Mouse (Mus musculus) CH12.LX (cell line): Measurements from ENCODE around the gene Mrps7. TPM values are rescaled to one million over a fixed set of nuclear protein-coding genes. Genes with fewer than 3 reads are reported as not detected.

Experiments
- DNase-seq: peaks from one replicate; pipeline ENCODE4 v3.0.0-alpha.2; 2013; ENCODE audit errors: extremely low read depth
- H3K27ac ChIP-seq: 2 replicates; pipeline ENCODE4 v1.5.1; 2012; ENCODE audit warnings: low read depth, mild to moderate bottlenecking, control low read depth, moderate library complexity; ENCODE audit not compliant: insufficient read depth
- H3K27me3 ChIP-seq: replicated peaks from 2 replicates; pipeline ENCODE3; 2012; ENCODE audit warnings: inconsistent platforms
- H3K36me3 ChIP-seq, 2 experiments: replicated peaks in 1 of 2; 2 replicates each; pipeline versions ENCODE3 to v1.6.1; 2012; ENCODE audit warnings: inconsistent platforms in 1 of 2, low read length in 1 of 2, mild to moderate bottlenecking in 1 of 2, mixed read lengths in 1 of 2, moderate library complexity in 1 of 2; ENCODE audit not compliant: control insufficient read depth in 1 of 2, insufficient read depth in 1 of 2
- H3K4me1 ChIP-seq, 2 experiments: 2 replicates each; pipeline ENCODE4 v1.6.1; 2012; ENCODE audit warnings: inconsistent platforms in 1 of 2, moderate library complexity in 1 of 2; ENCODE audit not compliant: insufficient read depth in 2 of 2, control insufficient read depth in 1 of 2
- H3K4me2 ChIP-seq: 2 replicates; pipeline ENCODE4 v1.6.1; 2012; ENCODE audit warnings: low read depth, mild to moderate bottlenecking, control low read depth; ENCODE audit not compliant: poor library complexity, insufficient read depth, severe bottlenecking
- H3K4me3 ChIP-seq, 3 experiments: fragments of 150-350 bp in 1 of 3; sonication (generic) in 1 of 3; replicated peaks in 1 of 3; 2 replicates each; pipeline versions ENCODE3 to v1.5.1; 2011 to 2012; ENCODE audit warnings: low read depth in 2 of 3, low read length in 2 of 3, mild to moderate bottlenecking in 2 of 3, moderate library complexity in 2 of 3, control low read depth in 1 of 3, improper control_type of control experiment in 1 of 3, inconsistent platforms in 1 of 3, mixed read lengths in 1 of 3; ENCODE audit not compliant: poor library complexity in 1 of 3
- H3K79me2 ChIP-seq: replicated peaks from 2 replicates; pipeline ENCODE4 v1.6.1; 2012; ENCODE audit warnings: mild to moderate bottlenecking, moderate library complexity; ENCODE audit not compliant: control insufficient read depth, poor library complexity, insufficient read depth, severe bottlenecking; ENCODE audit errors: extremely low read depth
- H3K9ac ChIP-seq: 2 replicates; pipeline ENCODE4 v1.6.1; 2012; ENCODE audit warnings: low read depth, mild to moderate bottlenecking, control low read depth, moderate library complexity; ENCODE audit not compliant: insufficient read depth
- H3K9me3 ChIP-seq: replicated peaks from 2 replicates; pipeline ENCODE3; 2012; ENCODE audit warnings: low read length, inconsistent platforms, mixed read lengths
- BHLHE40 ChIP-seq: IDR thresholded peaks from 2 replicates; pipeline ENCODE4 v1.6.1; 2011; ENCODE audit warnings: mild to moderate bottlenecking, low read depth, low read length, improper control_type of control experiment
- CHD1 ChIP-seq: IDR thresholded peaks from 2 replicates; pipeline ENCODE4 v1.6.1; 2012; ENCODE audit warnings: low read depth, low read length, improper control_type of control experiment, inconsistent platforms
- CHD2 ChIP-seq: IDR thresholded peaks from 2 replicates; pipeline ENCODE4 v1.6.1; 2011; ENCODE audit warnings: low read length, improper control_type of control experiment
- CTCF ChIP-seq, 2 experiments: IDR thresholded peaks in 1 of 2; conservative IDR thresholded peaks in 1 of 2; 2 replicates each; pipeline ENCODE4 v1.5.1; 2011 to 2012; ENCODE audit warnings: low read depth in 2 of 2, low read length in 2 of 2, improper control_type of control experiment in 1 of 2, inconsistent platforms in 1 of 2, mild to moderate bottlenecking in 1 of 2, moderate library complexity in 1 of 2
- E2F4 ChIP-seq: IDR thresholded peaks from 2 replicates; pipeline ENCODE4 v1.6.1; 2011; ENCODE audit warnings: low read depth, low read length, improper control_type of control experiment; ENCODE audit not compliant: insufficient replicate concordance
- ELF1 ChIP-seq: IDR thresholded peaks from 2 replicates; pipeline ENCODE4 v1.6.1; 2014; ENCODE audit warnings: low read depth, mild to moderate bottlenecking, inconsistent platforms, low read length, improper control_type of control experiment
- EP300 ChIP-seq: IDR thresholded peaks from 2 replicates; pipeline ENCODE4 v1.6.1; 2011; ENCODE audit warnings: low read length, improper control_type of control experiment
- GABPA ChIP-seq: IDR thresholded peaks from 2 replicates; pipeline ENCODE4 v1.6.1; 2012; ENCODE audit warnings: low read depth, low read length, improper control_type of control experiment, inconsistent platforms; ENCODE audit not compliant: insufficient replicate concordance
- HCFC1 ChIP-seq: IDR thresholded peaks from 2 replicates; pipeline ENCODE4 v1.6.1; 2012; ENCODE audit warnings: low read depth, mild to moderate bottlenecking, inconsistent platforms, low read length, improper control_type of control experiment
- IRF4 ChIP-seq: IDR thresholded peaks from 2 replicates; pipeline ENCODE4 v1.6.1; 2014; ENCODE audit warnings: low read depth, mild to moderate bottlenecking, inconsistent platforms, low read length, improper control_type of control experiment
- JUN ChIP-seq: IDR thresholded peaks from 2 replicates; pipeline ENCODE4 v1.6.1; 2011; ENCODE audit warnings: low read depth, mild to moderate bottlenecking, low read length, improper control_type of control experiment, moderate library complexity; ENCODE audit not compliant: insufficient read depth
- JUND ChIP-seq: conservative IDR thresholded peaks from 2 replicates; pipeline ENCODE4 v1.6.1; 2011; ENCODE audit warnings: low read depth, low read length, improper control_type of control experiment
- MAFK ChIP-seq: IDR thresholded peaks from 2 replicates; pipeline ENCODE4 v1.6.1; 2011; ENCODE audit warnings: low read length, improper control_type of control experiment; ENCODE audit not compliant: insufficient replicate concordance
- MAX ChIP-seq: IDR thresholded peaks from 2 replicates; pipeline ENCODE4 v1.6.1; 2011; ENCODE audit warnings: low read length, improper control_type of control experiment
- MAZ ChIP-seq: IDR thresholded peaks from 2 replicates; pipeline ENCODE4 v1.6.1; 2012; ENCODE audit warnings: low read depth, mild to moderate bottlenecking, inconsistent platforms, low read length, improper control_type of control experiment, moderate library complexity
- MXI1 ChIP-seq: IDR thresholded peaks from 2 replicates; pipeline ENCODE4 v1.6.1; 2011; ENCODE audit warnings: mild to moderate bottlenecking, low read depth, low read length, improper control_type of control experiment
- MYC ChIP-seq: IDR thresholded peaks from 2 replicates; pipeline ENCODE4 v1.6.1; 2011; ENCODE audit warnings: low read depth, mild to moderate bottlenecking, improper control_type of control experiment, low read length
- NELFE ChIP-seq: IDR thresholded peaks from 2 replicates; pipeline ENCODE4 v1.6.1; 2011; ENCODE audit warnings: low read depth, low read length, improper control_type of control experiment
- NRF1 ChIP-seq: IDR thresholded peaks from 2 replicates; pipeline ENCODE4 v1.6.1; 2014; ENCODE audit warnings: low read depth, mild to moderate bottlenecking, inconsistent platforms, low read length, improper control_type of control experiment, moderate library complexity
- PAX5 ChIP-seq: IDR thresholded peaks from 2 replicates; pipeline ENCODE4 v1.6.1; 2012; ENCODE audit warnings: low read length, inconsistent platforms, mixed read lengths
- POLR2A ChIP-seq: IDR thresholded peaks from 2 replicates; pipeline ENCODE4 v1.6.1; 2011; ENCODE audit warnings: low read depth, mild to moderate bottlenecking, improper control_type of control experiment, low read length
- POLR2AphosphoS2 ChIP-seq: IDR thresholded peaks from 2 replicates; pipeline ENCODE4 v1.6.1; 2011; ENCODE audit warnings: low read depth, low read length, improper control_type of control experiment
- RAD21 ChIP-seq: IDR thresholded peaks from 2 replicates; pipeline ENCODE4 v1.6.1; 2011; ENCODE audit warnings: low read depth, mild to moderate bottlenecking, low read length, improper control_type of control experiment, moderate library complexity
- RCOR1 ChIP-seq: conservative IDR thresholded peaks from 2 replicates; pipeline ENCODE4 v1.6.1; 2012; ENCODE audit warnings: low read depth, mild to moderate bottlenecking, inconsistent platforms, low read length, improper control_type of control experiment
- SIN3A ChIP-seq: IDR thresholded peaks from 2 replicates; pipeline ENCODE4 v1.6.1; 2012; ENCODE audit warnings: low read length, improper control_type of control experiment, inconsistent platforms
- SMC3 ChIP-seq: IDR thresholded peaks from 2 replicates; pipeline ENCODE4 v1.6.1; 2011; ENCODE audit warnings: low read depth, low read length, improper control_type of control experiment
- TCF12 ChIP-seq: IDR thresholded peaks from 2 replicates; pipeline ENCODE4 v1.6.1; 2014; ENCODE audit warnings: low read depth, mild to moderate bottlenecking, inconsistent platforms, low read length, improper control_type of control experiment
- UBTF ChIP-seq: IDR thresholded peaks from 2 replicates; pipeline ENCODE4 v1.6.1; 2012; ENCODE audit warnings: low read depth, mild to moderate bottlenecking, inconsistent platforms, low read length, improper control_type of control experiment, moderate library complexity
- USF1 ChIP-seq: IDR thresholded peaks from 2 replicates; pipeline ENCODE4 v1.6.1; 2014; ENCODE audit warnings: low read depth, mild to moderate bottlenecking, inconsistent platforms, low read length, improper control_type of control experiment
- USF2 ChIP-seq: conservative IDR thresholded peaks from 2 replicates; pipeline ENCODE4 v1.6.1; 2011; ENCODE audit warnings: low read depth, low read length, improper control_type of control experiment
- ZC3H11A ChIP-seq: IDR thresholded peaks from 2 replicates; pipeline ENCODE4 v1.6.1; 2012; ENCODE audit warnings: low read depth, mild to moderate bottlenecking, inconsistent platforms, low read length, improper control_type of control experiment
- ZKSCAN1 ChIP-seq: IDR thresholded peaks from 2 replicates; pipeline ENCODE4 v1.6.1; 2012; ENCODE audit warnings: low read depth, inconsistent platforms, low read length, improper control_type of control experiment, borderline replicate concordance
- ZMIZ1 ChIP-seq: IDR thresholded peaks from 2 replicates; pipeline ENCODE4 v1.6.1; 2012; ENCODE audit warnings: low read depth, mild to moderate bottlenecking, inconsistent platforms, low read length, improper control_type of control experiment
- ZNF384 ChIP-seq: IDR thresholded peaks from 2 replicates; pipeline ENCODE4 v1.6.1; 2012; ENCODE audit warnings: low read depth, low read length, improper control_type of control experiment, inconsistent platforms
- dilution Hi-C: fragments of 300-500 bp; cut with MboI; formaldehyde crosslinking; loops from 2 replicates; pipeline ENCODE4 v1.14.3; 2020; ENCODE audit warnings: low sequenced_read_pairs; ENCODE audit not compliant: extremely low pct_unique_long_range_greater_than_20kb, extremely low pct_ligation_motif_present
- in situ Hi-C: fragments of 300-500 bp; cut with MboI; formaldehyde crosslinking; loops from 3 replicates; pipeline ENCODE4 v1.14.3; 2019; ENCODE audit warnings: low sequenced_read_pairs, low pct_ligation_motif_present, low pct_unique_long_range_greater_than_20kb, mixed read lengths
- polyA plus RNA-seq: library from polyadenylated mRNA; unstranded; fragments of >175 nt; gene quantifications from 2 replicates; pipeline ENCODE4 v1.2.1, GENCODE M21; 2012; ENCODE audit warnings: low read depth; ENCODE audit not compliant: insufficient read length
- total RNA-seq, 2 experiments: library from RNA; depleted of rRNA; stranded (reverse); fragments of 300-350 nt in 1 of 2; fragments of >200 nt in 1 of 2; gene quantifications; 2 replicates each; pipeline ENCODE4 v1.2.3; 2012 to 2014

Mrps7 gene
- total and polyA plus RNA-seq, 3 experiments, result 154 to 172 (median 157) TPM

- no peak for TF ChIP-seq RCOR1
- peak; percentile 92 for TF ChIP-seq UBTF
- TF ChIP-seq SIN3A, result no peak
- TF ChIP-seq NELFE, result no peak
- peak; percentile 95 for TF ChIP-seq ZNF384
- no peak for TF ChIP-seq MAFK
- no peak for TF ChIP-seq USF1
- TF ChIP-seq ZC3H11A, result no peak
- peak; percentile 80 for TF ChIP-seq BHLHE40
- peak; percentile 49; the same call in 1 of the 2 replicates for TF ChIP-seq JUND
- no peak for TF ChIP-seq SMC3
- no peak for TF ChIP-seq ZKSCAN1
- peak; percentile 58; the same call in 1 of the 2 replicates for TF ChIP-seq MAZ
- 0 out of 2 replicates have a peak, but pooled peaks have one; percentile 12 for TF ChIP-seq ZMIZ1
- peak; percentile 79 for TF ChIP-seq MXI1
- TF ChIP-seq JUN, result peak; percentile 32
- 0 out of 2 replicates have a peak, but pooled peaks have one; percentile 86 for TF ChIP-seq CHD1
- no peak for TF ChIP-seq POLR2AphosphoS2
- TF ChIP-seq MYC, result peak; percentile 94
- TF ChIP-seq POLR2A, result peak; percentile 30
- TF ChIP-seq PAX5, result no peak
Observed at GRCm38 (mm10) chr11:115632862-115633261, 29.1 kb downstream of the Mrps7 start (continued).

- Histone ChIP-seq H3K79me2 (no peaks in the 10 kb centered on the region), H3K4me1 (peaks cover 40 to 79% of the 10 kb centered on the region in 2 experiments), H3K27ac (peak overlapping the region; percentile 97), H3K9ac (peak overlapping the region; percentile 30; the same call in 1 of the 2 replicates), H3K4me2 (no peak overlapping the region), H3K36me3 (no peaks in the 10 kb centered on the region), H3K9me3 (no peaks in the 10 kb centered on the region), H3K4me3 (peak overlapping the region in 1 of 3 experiments; percentile 12), H3K27me3 (no peaks in the 10 kb centered on the region)
- in situ Hi-C loops (loop anchor here (25.0 kb wide), 1 partner anchor 778 kb away; the partner anchor contains the start of gene Rnf157), dilution Hi-C loops (no loop called here)
- DNase-seq, result no peak
- TF ChIP-seq MAZ (no peak), MYC (0 out of 2 replicates have a peak, but pooled peaks have one; percentile 38), GABPA (no peak), BHLHE40 (peak; percentile 41; the same call in 1 of the 2 replicates), CTCF (conservative IDR thresholded peaks at IDR 0.05 in 1 of 2, IDR thresholded peaks at IDR 0.05 in 1 of 2; ENCODE audit: low read depth in 2 of 2, low read length in 2 of 2) (no peak), JUND (no peak), MAX (peak; percentile 69; the same call in 1 of the 2 replicates), RCOR1 (no peak; the same call in 1 of the 2 replicates), ELF1 (peak; percentile 53; the same call in 1 of the 2 replicates), IRF4 (peak; percentile 68), JUN (no peak), USF2 (peak; percentile 67), NRF1 (0 out of 2 replicates have a peak, but pooled peaks have one; percentile 8), UBTF (peak; percentile 38; the same call in 1 of the 2 replicates), RAD21 (no peak), SIN3A (peak; percentile 74; the same call in 1 of the 2 replicates), MAFK (no peak), TCF12 (no peak; the same call in 1 of the 2 replicates), CHD1 (no peak), EP300 (peak; percentile 71), POLR2A (no peak), HCFC1 (no peak), PAX5 (no peak), SMC3 (no peak), ZKSCAN1 (no peak), USF1 (peak; percentile 71), E2F4 (no peak), CHD2 (peak; percentile 45), MXI1 (peak; percentile 43; the same call in 1 of the 2 replicates), POLR2AphosphoS2 (no peak)
Observed at GRCm38 (mm10) chr11:115634109-115634508, 30.4 kb downstream of the Mrps7 start.
